Mouse (Mus musculus) CH12.LX (cell line): Measurements from ENCODE around the gene Sel1l.

Experiments
- JUND ChIP-seq: conservative IDR thresholded peaks from 2 replicates; pipeline ENCODE4 v1.6.1; 2011; ENCODE audit warnings: low read depth, low read length, improper control_type of control experiment
- MAFK ChIP-seq: IDR thresholded peaks from 2 replicates; pipeline ENCODE4 v1.6.1; 2011; ENCODE audit warnings: low read length, improper control_type of control experiment; ENCODE audit not compliant: insufficient replicate concordance
- MXI1 ChIP-seq: IDR thresholded peaks from 2 replicates; pipeline ENCODE4 v1.6.1; 2011; ENCODE audit warnings: mild to moderate bottlenecking, low read depth, low read length, improper control_type of control experiment
- MYC ChIP-seq: IDR thresholded peaks from 2 replicates; pipeline ENCODE4 v1.6.1; 2011; ENCODE audit warnings: low read depth, mild to moderate bottlenecking, improper control_type of control experiment, low read length
- POLR2A ChIP-seq: IDR thresholded peaks from 2 replicates; pipeline ENCODE4 v1.6.1; 2011; ENCODE audit warnings: low read depth, mild to moderate bottlenecking, improper control_type of control experiment, low read length
- USF1 ChIP-seq: IDR thresholded peaks from 2 replicates; pipeline ENCODE4 v1.6.1; 2014; ENCODE audit warnings: low read depth, mild to moderate bottlenecking, inconsistent platforms, low read length, improper control_type of control experiment

DNA sequence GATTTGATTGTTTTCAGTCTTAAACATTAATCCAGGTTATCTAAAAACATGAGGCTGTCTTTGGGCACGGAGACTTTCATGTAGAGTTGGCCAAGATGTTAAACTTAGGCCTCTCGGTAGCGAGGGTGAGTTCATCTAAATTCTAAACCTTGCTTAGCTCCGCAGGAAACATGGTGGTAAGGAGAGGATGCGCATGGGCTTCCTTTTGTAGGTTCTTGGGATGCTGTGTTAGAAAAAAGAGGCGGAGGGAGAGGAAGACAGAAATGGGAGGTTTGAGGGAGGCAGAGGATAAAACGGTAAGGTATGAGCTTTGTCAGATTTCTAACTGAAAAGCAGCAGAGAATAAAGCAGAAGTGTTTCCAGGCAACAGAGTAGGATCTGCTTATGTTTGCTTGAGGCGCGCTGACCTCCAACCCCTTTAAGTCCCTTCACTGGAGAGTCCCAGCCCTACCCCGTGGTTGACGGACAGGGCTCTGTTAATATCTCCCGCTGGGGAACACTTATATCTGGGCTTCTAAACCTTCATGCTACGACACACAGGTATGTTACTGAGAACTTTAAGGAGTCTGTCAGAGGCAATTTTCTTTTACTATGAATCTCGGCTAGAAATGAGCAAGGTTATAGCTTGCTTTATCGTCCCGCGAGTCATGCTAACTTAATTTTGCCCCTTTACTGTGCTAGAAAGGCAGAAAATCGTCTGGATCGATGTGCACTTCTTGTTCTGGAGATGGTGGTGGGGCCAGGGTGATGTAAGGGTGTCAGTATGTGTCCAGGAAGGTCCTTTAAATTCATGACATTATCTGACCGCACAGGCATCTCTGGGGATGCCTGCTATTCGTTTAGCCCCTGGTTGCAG lies 29.3 kb upstream of the Sel1l start:
- no peak for TF ChIP-seq MAFK
- no peak for TF ChIP-seq MXI1
- TF ChIP-seq POLR2A, result no peak
- no peak for TF ChIP-seq JUND
- no peak for TF ChIP-seq MYC
- no peak for TF ChIP-seq USF1
